Mouse (Mus musculus) intestine, embryonic 16.5 days (tissue): Measurements from ENCODE around the gene Pbx3. TPM values are rescaled to one million over a fixed set of nuclear protein-coding genes. Genes with fewer than 3 reads are reported as not detected.

Experiments
- ATAC-seq: fragments of 200-750 bp; cut with Nextera tagmentation; 2 replicates; pipeline ENCODE4 v1.8.0; 2017; ENCODE audit warnings: moderate TSS enrichment, moderate library complexity
- H3K27ac ChIP-seq: fragments of 300-500 bp; sonication (generic); 2 replicates; pipeline ENCODE4 v1.5.1; 2014; ENCODE audit warnings: mild to moderate bottlenecking, low read length
- H3K27me3 ChIP-seq: fragments of 300-500 bp; sonication (generic); replicated peaks from 2 replicates; pipeline ENCODE4 v1.6.1; 2014; ENCODE audit warnings: low read length, control low read depth, mixed read lengths; ENCODE audit not compliant: control insufficient read depth, insufficient read depth
- H3K36me3 ChIP-seq: fragments of 300-500 bp; sonication (generic); 2 replicates; pipeline ENCODE4 v1.6.1; 2014; ENCODE audit warnings: low read length, control low read depth; ENCODE audit not compliant: control insufficient read depth, insufficient read depth
- H3K4me1 ChIP-seq: fragments of 300-500 bp; sonication (generic); 2 replicates; pipeline ENCODE4 v1.6.1; 2014; ENCODE audit warnings: low read length, control low read depth, mixed read lengths; ENCODE audit not compliant: control insufficient read depth, insufficient read depth
- H3K4me2 ChIP-seq: fragments of 300-500 bp; sonication (generic); 2 replicates; pipeline ENCODE4 v1.6.1; 2014; ENCODE audit warnings: low read depth, low read length, control low read depth
- H3K4me3 ChIP-seq: fragments of 300-500 bp; sonication (generic); 2 replicates; pipeline ENCODE4 v1.5.1; 2014; ENCODE audit warnings: mild to moderate bottlenecking, low read length
- H3K9ac ChIP-seq: fragments of 300-500 bp; sonication (generic); 2 replicates; pipeline ENCODE4 v1.6.1; 2014; ENCODE audit warnings: low read depth, low read length
- H3K9me3 ChIP-seq: fragments of 300-500 bp; sonication (generic); 2 replicates; pipeline ENCODE4 v1.6.1; 2016; ENCODE audit warnings: low read length, control low read depth; ENCODE audit not compliant: control insufficient read depth
- WGBS: fragments of 180-500 bp; shearing (Covaris S2); extraction: QIAGEN DNeasy Blood & Tissue Kit; methylation state at CpG from one replicate; pipeline ENCODE4 v1.1.7; 2014; 5-methylcytosine and 5-hydroxymethylcytosine counted together
- polyA plus RNA-seq: library from polyadenylated mRNA; unstranded; fragments of >200 nt; fragmentation: Nextera tagmentation; extraction: Ambion mirVana; gene quantifications from 2 replicates; pipeline ENCODE4 v1.2.1, GENCODE M21; 2015

The Pbx3 gene
- 12.5 TPM in 2 replicates for polyA plus RNA-seq

DNA sequence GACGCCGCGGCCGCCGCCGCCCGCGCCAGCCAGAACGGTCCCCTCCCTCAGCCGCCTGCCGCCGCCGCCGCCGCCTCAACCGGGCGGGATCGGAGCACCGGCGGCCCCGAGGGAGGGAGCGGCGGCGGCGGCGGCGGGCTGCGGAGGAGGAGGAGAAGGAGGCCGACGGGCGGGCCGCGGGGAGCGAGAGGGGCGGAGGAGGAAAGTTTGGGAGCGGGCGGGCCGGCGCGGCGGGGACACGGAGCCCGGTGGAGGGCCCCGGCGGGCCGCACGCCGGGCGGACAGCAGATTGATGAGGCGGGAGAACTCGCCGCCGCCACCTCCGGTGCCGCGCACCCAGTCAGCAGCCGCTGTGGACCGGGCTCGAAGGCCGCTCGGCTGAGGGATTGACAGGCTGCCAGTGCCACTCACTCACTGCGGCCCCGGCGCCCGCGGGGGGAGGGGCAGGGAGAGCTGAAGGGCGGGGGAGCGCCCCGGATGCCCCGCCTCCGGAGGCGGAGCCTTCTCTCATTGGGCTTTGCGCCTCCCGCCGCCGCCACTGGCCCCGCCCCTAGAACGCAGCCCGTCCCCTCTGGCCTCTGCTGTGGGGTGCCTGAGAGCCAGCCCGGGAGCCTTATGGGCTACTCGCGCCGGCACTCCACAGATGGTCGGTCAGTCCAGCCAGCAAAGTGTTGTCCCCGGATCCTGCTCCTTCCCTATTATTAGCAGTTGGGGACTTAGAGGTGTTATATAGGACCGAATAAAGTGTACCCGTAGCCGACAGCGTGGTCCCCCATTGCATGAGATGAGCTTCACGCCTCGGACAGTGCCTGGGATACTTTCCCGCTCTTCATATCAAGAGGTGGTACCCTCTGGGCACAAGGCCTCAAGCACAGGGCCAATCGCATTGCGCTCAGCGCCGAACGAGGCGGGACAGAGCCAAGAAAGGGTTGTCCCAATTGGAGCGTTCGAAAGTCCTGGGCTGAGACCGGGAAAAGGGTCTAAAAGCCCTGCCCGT is at the start of gene Pbx3:
Pbx3 (minus strand) TSS at position 838 of the 997 bp plus-strand sequence.
- WGBS = under 1% methylated on average over 69 of the region's 102 CpGs
- Histone ChIP-seq H3K4me3 (peak within 1 kb of the TSS; percentile 84), H3K4me1 (peaks cover 12% of the 10 kb centered on the region; the same call in 1 of the 2 replicates), H3K27me3 (0 out of 2 replicates have a peak, but pooled peaks cover 4% of the 10 kb centered on the region), H3K36me3 (no peaks in the 10 kb centered on the region), H3K4me2 (peak within 1 kb of the TSS; percentile 92), H3K9me3 (no peaks in the 10 kb centered on the region), H3K9ac (peak within 1 kb of the TSS; percentile 92), H3K27ac (peak within 1 kb of the TSS; percentile 92)
- ATAC-seq = peak; percentile 97

DNA sequence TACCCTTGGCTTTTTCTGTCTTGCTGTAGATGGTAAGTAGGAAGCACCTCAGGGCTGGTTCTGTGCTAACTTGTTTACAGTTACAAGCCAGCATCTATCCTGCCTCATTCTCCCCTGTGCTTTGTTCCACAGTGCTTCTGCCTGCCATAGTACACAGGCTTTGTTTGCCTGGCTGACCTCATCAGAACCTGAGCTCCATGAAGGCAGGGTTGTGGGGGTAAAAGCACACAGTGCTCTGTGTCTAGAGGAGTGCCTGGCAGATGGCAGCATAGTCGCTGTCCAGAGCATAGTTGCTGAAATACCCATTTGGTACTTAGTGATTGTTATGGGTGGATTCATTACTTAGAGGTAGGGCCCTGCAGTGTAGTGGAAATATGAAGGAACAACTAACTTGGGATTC is 47.3 kb upstream of the Pbx3 start:
- Histone ChIP-seq H3K27me3 (no peaks in the 10 kb centered on the region), H3K9me3 (no peaks in the 10 kb centered on the region), H3K4me1 (0 out of 2 replicates have a peak, but pooled peaks cover 3% of the 10 kb centered on the region), H3K4me3 (no peak overlapping the region), H3K9ac (no peak overlapping the region), H3K27ac (no peak overlapping the region), H3K4me2 (no peak overlapping the region), H3K36me3 (no peaks in the 10 kb centered on the region)
- 43% methylated on average over 1 of the region's 1 CpGs for WGBS
- no peak for ATAC-seq

DNA sequence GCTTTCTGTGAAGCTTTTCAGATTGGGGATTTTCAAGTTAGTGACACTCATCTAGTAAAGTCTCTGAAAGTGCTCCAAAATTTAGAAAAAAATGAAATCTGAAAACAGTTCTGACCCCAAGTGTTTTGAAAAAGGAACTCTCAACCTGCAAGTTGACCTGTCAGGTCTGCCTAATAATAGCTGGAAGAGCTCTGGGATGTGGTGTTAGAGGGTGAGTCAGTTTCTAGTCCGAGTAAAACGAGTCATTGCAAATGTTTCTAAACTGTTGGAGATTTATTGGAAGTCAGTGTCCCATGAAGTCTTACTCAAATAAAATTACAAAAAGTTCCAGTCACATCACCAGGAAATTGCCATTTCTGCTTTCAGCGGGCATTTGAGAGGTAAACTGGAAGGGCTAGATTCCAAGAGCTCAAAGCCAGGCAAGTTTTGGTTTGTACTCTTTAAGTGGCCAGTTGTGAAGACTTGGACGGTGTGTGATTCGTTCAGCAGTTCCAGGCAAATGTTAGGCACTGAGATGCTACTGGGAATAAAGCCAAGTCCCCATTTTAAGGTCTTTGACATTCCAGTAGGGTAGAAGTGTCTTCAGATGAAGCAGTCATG is 36.9 kb upstream of the Pbx3 start:
- 61% methylated on average over 5 of the region's 5 CpGs for WGBS
- no peaks in the 10 kb centered on the region for H3K9me3 ChIP-seq
- peaks cover 11% of the 10 kb centered on the region for H3K4me1 ChIP-seq
- H3K4me3 ChIP-seq = no peak overlapping the region
- no peak overlapping the region for H3K4me2 ChIP-seq
- no peak for ATAC-seq
- no peaks in the 10 kb centered on the region for H3K27me3 ChIP-seq
- H3K27ac ChIP-seq = no peak overlapping the region
- no peaks in the 10 kb centered on the region for H3K36me3 ChIP-seq
- H3K9ac ChIP-seq = no peak overlapping the region

DNA sequence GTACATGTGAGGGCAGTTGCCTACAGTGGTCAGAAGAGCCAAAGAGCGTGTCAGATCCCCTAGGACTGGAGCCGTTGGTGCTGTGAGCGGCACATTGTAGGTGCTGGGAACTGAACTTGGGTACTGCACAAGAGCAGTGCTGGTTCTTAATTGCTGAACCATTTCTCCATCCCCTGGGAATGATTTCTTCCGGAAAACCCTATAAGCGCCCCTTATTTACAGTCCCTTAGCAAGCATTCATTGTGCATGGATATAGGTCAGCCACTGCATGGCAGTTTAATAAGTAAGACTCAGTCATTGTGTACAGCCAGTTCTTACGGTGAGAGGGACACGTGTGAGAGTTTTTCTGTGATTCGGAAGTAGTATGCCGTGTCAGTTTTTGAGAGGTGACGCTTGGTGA is 35.4 kb upstream of the Pbx3 start:
- H3K4me1 ChIP-seq = peaks cover 11% of the 10 kb centered on the region
- no peak overlapping the region for H3K27ac ChIP-seq
- no peak for ATAC-seq
- H3K4me2 ChIP-seq = no peak overlapping the region
- no peaks in the 10 kb centered on the region for H3K36me3 ChIP-seq
- no peaks in the 10 kb centered on the region for H3K9me3 ChIP-seq
- H3K4me3 ChIP-seq = no peak overlapping the region
- no peak overlapping the region for H3K9ac ChIP-seq
- 93% methylated on average over 10 of the region's 10 CpGs for WGBS
- H3K27me3 ChIP-seq = no peaks in the 10 kb centered on the region

DNA sequence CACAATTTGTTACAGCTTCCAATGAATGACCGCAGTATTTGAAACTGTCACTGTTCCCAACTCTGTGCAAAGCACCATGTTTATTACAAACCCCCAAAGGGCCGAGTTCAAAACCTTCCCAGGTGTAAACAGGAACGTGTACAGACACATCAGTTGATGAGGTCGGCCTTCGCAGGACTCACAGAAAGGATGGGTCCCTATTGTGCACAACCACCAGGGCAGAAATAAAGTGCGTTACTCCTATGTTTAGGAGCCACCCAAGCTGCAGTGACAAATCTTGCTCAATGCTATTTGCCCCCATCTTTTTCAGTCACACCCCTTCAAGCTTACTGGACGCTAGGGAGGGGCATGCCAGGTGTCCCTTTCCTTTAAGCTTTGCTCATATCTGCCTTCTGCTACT is 34.7 kb upstream of the Pbx3 start:
- H3K9ac ChIP-seq = peak overlapping the region; percentile 94
- H3K9me3 ChIP-seq = no peaks in the 10 kb centered on the region
- WGBS = 42% methylated on average over 7 of the region's 7 CpGs
- H3K27me3 ChIP-seq = no peaks in the 10 kb centered on the region
- peak overlapping the region; percentile 68 for H3K4me2 ChIP-seq
- ATAC-seq = no peak
- H3K27ac ChIP-seq = 0 out of 2 replicates have a peak overlapping the region, but pooled peaks have one; percentile 72
- H3K4me1 ChIP-seq = peaks cover 11% of the 10 kb centered on the region
- H3K4me3 ChIP-seq = peak overlapping the region; percentile 91
- H3K36me3 ChIP-seq = no peaks in the 10 kb centered on the region

DNA sequence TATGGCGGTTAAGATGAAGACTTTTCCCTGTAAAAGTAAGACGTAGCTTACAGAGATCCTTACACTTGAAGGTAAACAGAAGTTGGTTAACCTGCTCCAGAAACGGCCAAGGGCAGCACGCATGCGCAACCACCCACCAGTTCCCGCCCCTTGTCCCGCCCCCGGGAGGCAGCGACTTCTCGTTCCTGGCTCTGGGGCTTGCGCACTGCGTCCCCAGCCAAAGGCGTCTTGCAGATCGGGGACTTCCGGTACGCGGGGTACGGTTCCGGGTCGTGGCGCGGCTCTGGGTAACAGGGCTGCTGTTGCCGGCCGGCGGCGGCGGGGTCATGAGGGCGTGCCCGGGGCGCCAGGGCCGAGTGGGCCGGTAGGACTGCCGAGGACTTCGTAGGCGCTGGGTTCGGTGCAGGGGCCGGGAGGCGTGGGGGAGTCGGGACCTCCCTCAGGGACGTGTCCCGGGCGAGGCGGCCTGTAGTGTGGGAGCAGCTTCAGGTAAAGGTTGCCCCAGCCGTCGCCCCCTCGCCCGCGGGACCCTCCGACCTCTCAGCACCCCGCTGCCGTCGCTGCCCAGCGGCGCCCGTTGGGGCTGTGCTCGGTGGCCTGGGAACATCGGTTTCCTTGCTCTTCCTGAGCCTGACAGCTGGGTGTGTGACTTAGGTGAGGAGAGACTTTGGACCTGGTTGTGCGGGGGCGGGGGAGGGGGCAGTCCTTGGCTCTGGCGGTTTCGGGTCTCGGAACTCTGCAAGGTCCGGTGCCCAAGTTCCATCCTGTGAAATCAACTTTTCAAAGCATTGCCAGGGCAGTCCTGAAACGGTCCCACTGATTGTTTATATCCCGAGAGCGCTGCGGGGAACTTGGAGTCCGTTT is 33.9 kb upstream of the Pbx3 start, which contains the start of gene Mapkap1:
Mapkap1 (plus strand) TSS at position 171 of the 864 bp plus-strand sequence.
- H3K4me3 ChIP-seq = peak within 1 kb of the TSS; percentile 91
- H3K36me3 ChIP-seq = no peaks in the 10 kb centered on the region
- no peaks in the 10 kb centered on the region for H3K27me3 ChIP-seq
- WGBS = under 1% methylated on average over 66 of the region's 68 CpGs
- H3K9ac ChIP-seq = peak within 1 kb of the TSS; percentile 94
- peak within 1 kb of the TSS; percentile 68 for H3K4me2 ChIP-seq
- peak; percentile 100 for ATAC-seq
- peak within 1 kb of the TSS; percentile 72 for H3K27ac ChIP-seq
- peaks cover 11% of the 10 kb centered on the region for H3K4me1 ChIP-seq
- no peaks in the 10 kb centered on the region for H3K9me3 ChIP-seq

DNA sequence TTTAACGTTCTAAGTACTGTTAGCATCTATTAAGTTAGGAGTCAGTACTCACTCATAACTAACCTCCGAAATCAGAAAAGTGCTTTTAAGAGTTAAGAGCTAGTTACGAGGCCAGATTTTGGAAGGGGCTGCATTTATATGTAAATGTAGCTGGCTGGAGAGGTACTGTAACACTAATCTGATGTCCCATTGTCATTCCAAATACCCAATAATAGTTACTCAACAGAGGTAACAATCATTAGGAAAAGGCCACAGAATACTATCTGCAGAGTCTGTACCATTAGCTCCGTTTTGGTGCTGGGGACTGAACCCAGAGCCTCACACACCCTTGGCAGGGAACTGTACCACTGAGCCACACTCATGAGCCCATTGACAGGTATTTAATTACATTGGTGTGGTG is 26.6 kb upstream of the Pbx3 start:
- Histone ChIP-seq H3K4me3 (no peak overlapping the region), H3K4me1 (no peaks in the 10 kb centered on the region), H3K27ac (no peak overlapping the region), H3K9ac (no peak overlapping the region), H3K4me2 (no peak overlapping the region), H3K9me3 (no peaks in the 10 kb centered on the region), H3K27me3 (no peaks in the 10 kb centered on the region), H3K36me3 (no peaks in the 10 kb centered on the region)
- WGBS = 64% methylated on average over 4 of the region's 4 CpGs
- no peak for ATAC-seq

DNA sequence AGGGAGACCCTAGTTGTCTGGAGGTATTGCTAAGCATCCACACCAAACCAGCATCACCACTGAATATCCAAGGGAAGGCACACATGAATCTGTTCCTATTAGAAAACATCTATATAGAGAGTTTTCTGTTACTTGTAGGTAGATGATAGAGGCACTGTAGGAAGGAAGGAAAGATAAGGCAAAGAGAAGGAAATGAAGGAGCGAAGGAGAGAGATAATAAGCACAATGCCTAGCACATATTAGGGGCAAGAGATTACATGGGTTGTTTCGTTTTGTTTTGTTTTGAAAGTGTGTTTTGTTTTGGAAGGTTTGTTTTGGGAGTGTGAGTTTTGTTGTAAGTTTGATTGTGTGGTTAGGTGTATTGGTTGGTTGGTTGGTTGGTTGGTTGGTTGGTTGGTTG is 6.0 kb upstream of the Pbx3 start:
- H3K4me3 ChIP-seq = no peak overlapping the region
- H3K27me3 ChIP-seq = no peaks in the 10 kb centered on the region
- H3K4me1 ChIP-seq = no peaks in the 10 kb centered on the region
- H3K9me3 ChIP-seq = no peaks in the 10 kb centered on the region
- H3K36me3 ChIP-seq = no peaks in the 10 kb centered on the region
- WGBS = 94% methylated on average over 2 of the region's 2 CpGs
- H3K4me2 ChIP-seq = no peak overlapping the region
- no peak overlapping the region for H3K27ac ChIP-seq
- no peak for ATAC-seq
- H3K9ac ChIP-seq = no peak overlapping the region
